Mouse (Mus musculus) hindbrain, embryonic 10.5 days (tissue): Measurements from ENCODE around the gene Shc3. TPM values are rescaled to one million over a fixed set of nuclear protein-coding genes. Genes with fewer than 3 reads are reported as not detected.

Experiments
- polyA plus RNA-seq: library from polyadenylated mRNA; unstranded; fragments of >200 nt; fragmentation: Nextera tagmentation; extraction: Ambion mirVana; gene quantifications from 2 replicates; pipeline ENCODE4 v1.2.1, GENCODE M21; 2016

Shc3 gene
- polyA plus RNA-seq, 1 experiment from 2014 or later, result 3.2 TPM

Other genes starting within 250 kb of the Shc3 start
- 48.0 and 50.6 TPM in 2 replicates for gene S1pr3, start 160.8 kb downstream of the Shc3 start, polyA plus RNA-seq
- gene Cks2, start 75.8 kb upstream of the Shc3 start, polyA plus RNA-seq, result 329 and 366 TPM in 2 replicates
- 27.4 and 31.6 TPM in 2 replicates for gene Secisbp2, start 82.3 kb upstream of the Shc3 start, polyA plus RNA-seq
- gene Sema4d, start 224.3 kb upstream of the Shc3 start, polyA plus RNA-seq, result 5.9 and 7.5 TPM in 2 replicates